Comparison of ENCODE assay signal across 8 mouse cellular contexts in the genomic region with DNA sequence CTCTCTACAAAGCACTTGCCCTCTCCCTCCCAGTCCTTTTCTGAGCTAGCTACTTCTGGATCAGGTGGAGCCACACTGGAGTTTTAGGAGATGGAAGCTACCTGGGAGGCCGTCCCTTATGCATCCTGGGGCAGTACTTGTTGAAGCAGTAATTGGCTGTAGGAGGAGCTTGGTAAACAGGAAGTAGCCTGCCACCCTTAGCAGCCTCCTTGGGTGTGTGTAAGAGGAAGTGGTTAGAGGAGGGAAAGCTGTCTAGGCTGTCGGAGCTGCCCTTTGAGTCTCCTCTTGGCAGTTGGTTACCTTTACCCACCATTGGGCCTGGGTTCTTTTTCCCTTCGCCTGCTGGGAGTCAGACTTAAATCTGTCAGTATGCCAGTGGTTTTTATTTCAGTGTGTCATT. TPM values are rescaled to one million over a fixed set of nuclear protein-coding genes. Genes with fewer than 3 reads are reported as not detected.
DNase-seq lines count a peak whose midpoint lies in the region; ATAC-seq and TF ChIP-seq lines count a peak whose summit lies in the region.

No protein-coding gene starts in this region.

- H3K36me3 ChIP-seq in heart, embryonic 10.5 days: peaks cover 14% of the 10 kb centered on the region
- no peaks in the 10 kb centered on the region for H3K36me3 ChIP-seq in liver, embryonic 12.5 days
- H3K36me3 ChIP-seq in forebrain, postnatal 0 days (ENCODE audit: insufficient read depth): no peaks in the 10 kb centered on the region

- DNase-seq in left cerebral cortex, adult 11 months (ENCODE audit: low spot score): peak; percentile 25
- no peak for DNase-seq in left cerebral cortex, adult 18-20 months (ENCODE audit: low spot score in 2 of 2)
- no peak for DNase-seq in heart, embryonic 10.5 days (ENCODE audit: low spot score)
- DNase-seq in skeletal muscle tissue, adult 2 months (ENCODE audit: low read depth, low spot score): peak; percentile 44
- no peak for DNase-seq in ovary, postnatal 36 days (ENCODE audit: low spot score)
- no peak for DNase-seq in left cerebral cortex, postnatal 36 days (ENCODE audit: low spot score in 2 of 2)
- no peak for DNase-seq in forebrain, postnatal 0 days

- 44% methylated on average over 3 of the region's 3 CpGs for WGBS in heart, embryonic 10.5 days
- 12% methylated on average over 3 of the region's 3 CpGs for WGBS in liver, embryonic 12.5 days (ENCODE audit: insufficient replicate concordance)
- 44% methylated on average over 3 of the region's 3 CpGs for WGBS in forebrain, postnatal 0 days

- no peaks in the 10 kb centered on the region for H3K9me3 ChIP-seq in heart, embryonic 10.5 days
- H3K9me3 ChIP-seq in liver, embryonic 12.5 days (replicated peaks): no peaks in the 10 kb centered on the region
- H3K9me3 ChIP-seq in forebrain, postnatal 0 days (ENCODE audit: low read length): no peaks in the 10 kb centered on the region

- ATAC-seq in liver, embryonic 12.5 days: peak; percentile 62; the same call in 1 of the 2 replicates
- no peak for ATAC-seq in forebrain, postnatal 0 days

- no peak for TF ChIP-seq CTCF in forebrain, postnatal 0 days (IDR thresholded peaks at IDR 0.05; ENCODE audit: low read depth)

- H3K9ac ChIP-seq in liver, embryonic 12.5 days: no peak overlapping the region
- no peak overlapping the region for H3K9ac ChIP-seq in forebrain, postnatal 0 days

- H3K27me3 ChIP-seq in heart, embryonic 10.5 days (ENCODE audit: insufficient read depth, poor library complexity, severe bottlenecking): no peaks in the 10 kb centered on the region
- H3K27me3 ChIP-seq in liver, embryonic 12.5 days (replicated peaks): no peaks in the 10 kb centered on the region
- H3K27me3 ChIP-seq in forebrain, postnatal 0 days (ENCODE audit: insufficient read depth, low read length): no peaks in the 10 kb centered on the region

- H3K27ac ChIP-seq in heart, embryonic 10.5 days: peak overlapping the region; percentile 64
- H3K27ac ChIP-seq in liver, embryonic 12.5 days: peak overlapping the region; percentile 36; the same call in 1 of the 2 replicates
- no peak overlapping the region for H3K27ac ChIP-seq in forebrain, postnatal 0 days (ENCODE audit: low read depth, low read length)

- no peak overlapping the region for H3K4me3 ChIP-seq in heart, embryonic 10.5 days
- no peak overlapping the region for H3K4me3 ChIP-seq in liver, embryonic 12.5 days
- no peak overlapping the region for H3K4me3 ChIP-seq in forebrain, postnatal 0 days (ENCODE audit: low read depth, low read length)

- H3K4me1 ChIP-seq in heart, embryonic 10.5 days: peaks cover 64% of the 10 kb centered on the region
- peaks cover 55% of the 10 kb centered on the region for H3K4me1 ChIP-seq in liver, embryonic 12.5 days
- peaks cover 4% of the 10 kb centered on the region; the same call in 1 of the 2 replicates for H3K4me1 ChIP-seq in forebrain, postnatal 0 days (ENCODE audit: insufficient read depth)

- H3K4me2 ChIP-seq in liver, embryonic 12.5 days: peak overlapping the region; percentile 13
- H3K4me2 ChIP-seq in forebrain, postnatal 0 days (ENCODE audit: low read depth): no peak overlapping the region

- intact Hi-C loops in left cerebral cortex, postnatal 36 days (cut with DNase I): loop anchor here (5.0 to 10.0 kb wide), 3 partner anchors 232 to 559 kb away; a partner anchor contains a TSS

RNA-seq across cellular contexts. Expression of a gene that starts 59.0 kb away (rescaled TPM):
- 10 to 100 TPM; 44.8 to 52.9 TPM for total RNA-seq in left cerebral cortex, adult 18-20 months (2021)
- 88.2 and 111 TPM in 2 replicates for polyA plus RNA-seq in heart, embryonic 10.5 days (2016; fragmentation: Nextera tagmentation; extraction: Ambion mirVana)
- polyA plus RNA-seq in liver, embryonic 12.5 days (2016; fragmentation: Nextera tagmentation; extraction: Ambion mirVana): 70.0 and 70.5 TPM in 2 replicates
- total RNA-seq in left cerebral cortex, postnatal 36 days (2021): 10 to 100 TPM; 45.1 to 49.7 TPM
- total RNA-seq in forebrain, postnatal 0 days (2014; rRNA removed): 42.0 and 46.7 TPM in 2 replicates
- polyA plus RNA-seq in forebrain, postnatal 0 days (2015; fragmentation: Nextera tagmentation; extraction: Ambion mirVana): 15.3 and 20.8 TPM in 2 replicates

Comparison
In these comparisons a context has a peak if more than half of its experiments do, and no peak if none do; other contexts are left out.
1. DNase-seq: peak in left cerebral cortex, adult 11 months (single experiment) and skeletal muscle tissue, adult 2 months (single experiment); none in left cerebral cortex, adult 18-20 months (0 of 2), heart, embryonic 10.5 days (single experiment), ovary, postnatal 36 days (single experiment), left cerebral cortex, postnatal 36 days (0 of 2) and forebrain, postnatal 0 days (single experiment).